Mouse (Mus musculus) thymus, adult 2 months (tissue): ENCODE results near the gene Gins1.

ENCODE experiments used
- CTCF ChIP-seq: fragments of 200-500 bp; IDR thresholded peaks from 2 replicates; pipeline ENCODE4 v1.5.1; 2012; ENCODE audit warnings: mild to moderate bottlenecking, control low read depth, low read length, moderate library complexity, borderline replicate concordance; ENCODE audit not compliant: control insufficient read depth, poor library complexity, insufficient read depth; ENCODE audit errors: extremely low read depth
- POLR2A ChIP-seq: fragments of 200-500 bp; IDR thresholded peaks from 2 replicates; pipeline ENCODE4 v1.6.1; 2012; ENCODE audit warnings: mild to moderate bottlenecking, low read length, control low read depth, moderate library complexity; ENCODE audit not compliant: control insufficient read depth, poor library complexity, insufficient read depth; ENCODE audit errors: extremely low read depth

DNA sequence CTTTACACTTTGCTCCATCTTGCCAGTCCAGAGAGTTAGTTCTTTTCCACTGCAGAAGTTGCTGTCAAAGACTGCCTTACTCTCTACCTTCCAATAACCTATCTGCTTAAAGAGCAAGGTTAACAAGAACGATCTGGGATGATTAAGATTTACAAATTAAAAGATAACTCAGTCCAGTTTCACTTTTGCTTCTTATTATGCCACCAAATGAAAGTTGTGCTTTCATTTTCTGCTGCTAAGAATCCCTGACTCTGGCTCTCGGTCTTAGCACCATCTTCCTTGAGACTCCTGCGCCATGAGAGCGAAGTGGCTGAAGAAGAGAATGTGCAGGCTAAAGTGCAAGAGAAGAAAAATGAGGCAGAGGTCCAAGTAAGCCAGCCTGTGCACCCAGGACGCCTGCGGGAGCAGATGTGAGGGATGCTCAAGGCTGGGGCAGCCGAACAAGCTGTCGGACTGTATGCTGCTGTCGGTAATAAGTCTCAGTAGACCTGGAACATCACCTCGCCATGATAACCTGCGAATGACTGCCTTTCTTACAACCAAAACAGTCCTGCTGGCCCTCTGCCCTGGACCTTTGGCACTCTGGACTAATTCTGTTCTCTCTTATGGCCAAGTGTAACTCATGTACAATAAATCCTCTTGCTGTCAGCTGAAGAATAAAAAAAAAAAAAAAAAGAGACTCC, 22.0 kb downstream of the Gins1 start:
- TF ChIP-seq CTCF = no peak
- TF ChIP-seq POLR2A = no peak
